Mouse (Mus musculus) leukemia stem cell, adult 10-12 weeks (primary cell): ENCODE measurements around the gene Ciita. TPM values are rescaled to one million over a fixed set of nuclear protein-coding genes. Genes with fewer than 3 reads are reported as not detected.

Source experiments
- polyA plus RNA-seq: library from polyadenylated mRNA; stranded (reverse); fragments of >175 nt; gene quantifications from 2 replicates; pipeline ENCODE4 v1.2.3, GENCODE M21; 2012; ENCODE audit warnings: low replicate concordance

Ciita gene
- 24.3 and 33.6 TPM in 2 replicates for polyA plus RNA-seq

DNA sequence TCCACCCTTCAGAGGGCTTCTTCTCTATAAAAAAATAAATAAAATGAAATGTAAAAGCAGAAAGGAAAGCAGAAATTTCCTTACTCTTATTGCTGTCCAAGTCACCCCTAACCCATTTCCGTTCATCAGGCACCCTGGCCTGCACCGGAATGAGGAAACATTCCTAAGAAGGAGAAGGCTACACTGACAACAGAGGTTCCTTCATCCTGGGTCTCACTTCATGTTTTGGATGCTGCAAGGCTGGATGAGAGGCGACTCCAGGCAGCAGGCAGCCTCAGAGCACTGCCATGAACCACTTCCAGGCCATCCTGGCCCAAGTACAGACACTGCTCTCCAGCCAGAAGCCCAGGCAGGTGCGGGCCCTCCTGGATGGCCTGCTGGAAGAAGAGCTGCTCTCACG lies at the start of gene Ciita:
Gene Ciita, plus strand, starts transcription at position 203 of the 400 bp plus-strand sequence.

DNA sequence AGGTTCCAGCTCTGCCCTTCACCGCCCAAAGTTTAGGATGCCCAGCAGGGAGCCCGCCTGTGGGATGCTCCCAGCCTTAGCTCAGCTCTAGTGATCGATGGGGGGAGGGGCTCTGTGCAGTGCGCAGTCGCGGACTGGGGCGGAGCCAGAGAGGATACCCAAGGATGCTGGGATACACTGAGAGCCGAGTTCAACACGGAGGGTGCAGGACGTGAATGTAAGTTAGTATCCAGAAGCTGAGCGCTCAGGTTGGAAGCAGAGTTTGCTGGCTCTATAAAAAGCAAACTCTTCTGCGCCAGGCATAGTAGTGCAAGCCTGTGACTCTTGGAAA lies 32.6 kb upstream of the Ciita start, which contains the start of gene Tvp23a:
Gene Tvp23a, minus strand, starts transcription at position 99 of the 331 bp plus-strand sequence.

DNA sequence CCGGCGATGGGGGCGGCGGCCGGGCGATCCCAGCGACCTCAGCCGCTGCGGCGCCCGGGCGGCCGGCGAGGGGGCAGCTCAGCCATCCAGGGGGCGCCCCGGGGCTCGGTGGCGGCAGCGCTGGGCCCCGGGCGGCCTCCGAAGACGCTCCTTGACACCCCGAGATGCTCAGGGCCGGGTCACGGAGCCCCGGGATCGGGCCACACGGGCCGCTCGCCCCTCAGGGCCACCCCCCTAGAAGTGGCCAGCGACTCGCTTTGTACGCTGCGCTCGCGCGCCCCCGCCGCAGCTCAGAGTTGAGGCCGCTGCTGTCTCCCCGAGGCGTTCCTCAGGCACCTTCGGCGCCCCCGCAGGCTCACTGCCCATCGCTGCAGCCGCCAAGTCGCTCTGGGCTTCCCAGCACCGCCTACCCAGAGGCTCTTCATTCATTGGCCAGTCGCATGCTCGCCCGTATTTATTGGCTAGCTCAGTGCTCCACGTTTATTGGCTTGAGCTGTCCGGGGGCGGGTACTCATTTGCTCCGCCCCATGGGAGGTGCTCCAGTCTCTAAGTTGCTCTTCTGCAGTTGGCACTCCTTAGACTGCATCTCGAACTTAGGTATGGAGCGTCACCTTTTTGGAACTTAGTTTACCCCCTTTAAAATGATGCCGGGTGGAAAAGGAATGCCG lies 63.0 kb downstream of the Ciita start, which contains the start of gene Dexi:
Gene Dexi, minus strand, starts transcription at position 357 of the 668 bp plus-strand sequence.

DNA sequence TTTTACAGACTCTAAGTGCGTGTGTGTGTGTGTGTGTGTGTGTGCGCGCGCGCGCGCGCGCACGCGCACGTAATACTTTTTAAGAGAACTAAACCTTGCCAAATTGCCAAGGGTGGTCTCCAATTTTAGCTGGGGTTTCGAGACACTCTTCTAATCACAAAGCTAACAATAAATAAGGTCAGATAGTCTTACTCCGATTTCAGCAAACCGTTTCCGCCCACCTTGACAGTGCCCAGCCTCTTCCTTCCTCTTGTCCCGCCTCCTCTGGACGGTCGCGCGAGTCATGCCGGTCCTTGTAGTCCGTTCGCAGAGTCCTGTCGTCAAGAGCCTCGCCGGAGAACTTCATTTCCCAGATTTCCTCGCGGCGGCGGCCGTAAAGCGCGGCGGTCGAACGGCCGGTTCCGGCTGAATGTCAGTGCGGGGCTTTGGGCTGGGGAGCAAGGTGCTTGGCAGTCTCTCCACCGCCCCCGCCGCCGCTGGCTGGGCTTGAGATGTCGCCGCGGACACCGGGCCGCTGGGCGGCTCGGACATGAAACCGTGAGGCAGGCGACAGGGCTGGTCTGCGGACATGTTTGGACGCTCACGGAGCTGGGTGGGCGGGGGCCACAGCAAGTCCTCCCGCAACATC lies 65.2 kb downstream of the Ciita start, which contains the start of gene Clec16a:
Gene Clec16a, plus strand, starts transcription at position 345 of the 628 bp plus-strand sequence.

Other genes with a start within 250 kb of the Ciita start
- gene Emp2, start 166.1 kb upstream of the Ciita start, polyA plus RNA-seq, result 0.24 and 0.82 TPM in 2 replicates
- 0.09 and 0.25 TPM in 2 replicates for gene Tekt5, start 84.6 kb upstream of the Ciita start, polyA plus RNA-seq
- gene Nubp1, start 68.1 kb upstream of the Ciita start, polyA plus RNA-seq, result 21.3 and 24.8 TPM in 2 replicates
- gene Tvp23a, start 32.7 kb upstream of the Ciita start, polyA plus RNA-seq, result not detected in 2 replicates
- 26.1 and 42.4 TPM in 2 replicates for gene Dexi, start 63.0 kb downstream of the Ciita start, polyA plus RNA-seq
- gene Clec16a, start 65.3 kb downstream of the Ciita start, polyA plus RNA-seq, result 17.4 and 23.2 TPM in 2 replicates